Mouse (Mus musculus) G1E (cell line): ENCODE results near the gene Rpl38.

ENCODE experiments used
- CTCF ChIP-seq: IDR thresholded peaks from 2 replicates; pipeline ENCODE4 v1.5.1; 2012; ENCODE audit warnings: low read depth, low read length, inconsistent platforms, mixed read lengths
- GATA1 ChIP-seq: IDR thresholded peaks from 2 replicates; pipeline ENCODE4 v1.6.1; 2012; ENCODE audit warnings: borderline replicate concordance, low read length, inconsistent platforms, mixed read lengths
- GATA2 ChIP-seq: IDR thresholded peaks from 2 replicates; pipeline ENCODE4 v1.6.1; 2012; ENCODE audit warnings: low read depth, low read length, inconsistent platforms, borderline replicate concordance
- POLR2AphosphoS5 ChIP-seq: IDR thresholded peaks from 2 replicates; pipeline ENCODE4 v1.6.1; 2012; ENCODE audit warnings: low read depth, low read length, inconsistent platforms; ENCODE audit not compliant: insufficient replicate concordance
- TAL1 ChIP-seq: conservative IDR thresholded peaks from 2 replicates; pipeline ENCODE4 v1.6.1; 2012; ENCODE audit warnings: low read depth, low read length, inconsistent platforms, mixed read lengths

GRCm38 (mm10) chr11:114676431-114676830, 8.1 kb downstream of the Rpl38 start:
- TF ChIP-seq CTCF = no peak
- no peak for TF ChIP-seq TAL1
- TF ChIP-seq POLR2AphosphoS5 = no peak
- no peak for TF ChIP-seq GATA1
- TF ChIP-seq GATA2 = no peak
